Mouse (Mus musculus): ENCODE results near the gene Nek2. TPM values are rescaled to one million over a fixed set of nuclear protein-coding genes. Genes with fewer than 3 reads are reported as not detected.

Nek2 gene
- polyA plus RNA-seq, 1 experiment from 2014 or later = 16.5 TPM

DNA sequence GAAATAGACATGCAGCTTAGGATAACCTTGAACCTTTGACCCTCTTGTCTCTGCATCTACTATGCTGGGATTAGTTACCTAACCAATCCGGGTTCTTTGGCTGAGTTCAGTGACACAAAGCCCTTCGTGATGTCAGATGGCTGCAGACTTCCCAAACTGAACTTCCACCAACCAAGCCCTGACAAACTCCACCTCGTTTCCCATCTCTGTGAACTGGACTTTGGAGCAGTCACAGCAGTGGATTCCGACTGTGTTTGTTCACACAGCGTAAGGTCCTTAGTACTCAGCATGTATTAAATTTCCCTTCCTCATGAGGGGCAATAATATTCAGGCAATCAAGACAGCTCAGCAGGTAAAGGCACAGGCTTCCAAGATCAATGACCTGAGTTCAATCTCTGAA lies 25.4 kb downstream of the Nek2 start:
- no peak for ATAC-seq
- H3K4me1 ChIP-seq (replicated peaks; ENCODE audit: control insufficient read depth, insufficient read depth, low read length) = no peaks in the 10 kb centered on the region
- H3K36me3 ChIP-seq (ENCODE audit: control insufficient read depth, insufficient read depth) = no peaks in the 10 kb centered on the region
- no peak overlapping the region for H3K4me2 ChIP-seq (ENCODE audit: low read length)
- no peaks in the 10 kb centered on the region for H3K9me3 ChIP-seq (ENCODE audit: control insufficient read depth, low read length)
- no peak overlapping the region for H3K27ac ChIP-seq (ENCODE audit: low read length)
- no peaks in the 10 kb centered on the region for H3K27me3 ChIP-seq (replicated peaks; ENCODE audit: control insufficient read depth, insufficient read depth, low read length)
- 81% methylated on average over 5 of the region's 5 CpGs for WGBS
- H3K4me3 ChIP-seq (replicated peaks; ENCODE audit: low read length) = no peak overlapping the region
- H3K9ac ChIP-seq (replicated peaks; ENCODE audit: low read depth, low read length) = no peak overlapping the region

DNA sequence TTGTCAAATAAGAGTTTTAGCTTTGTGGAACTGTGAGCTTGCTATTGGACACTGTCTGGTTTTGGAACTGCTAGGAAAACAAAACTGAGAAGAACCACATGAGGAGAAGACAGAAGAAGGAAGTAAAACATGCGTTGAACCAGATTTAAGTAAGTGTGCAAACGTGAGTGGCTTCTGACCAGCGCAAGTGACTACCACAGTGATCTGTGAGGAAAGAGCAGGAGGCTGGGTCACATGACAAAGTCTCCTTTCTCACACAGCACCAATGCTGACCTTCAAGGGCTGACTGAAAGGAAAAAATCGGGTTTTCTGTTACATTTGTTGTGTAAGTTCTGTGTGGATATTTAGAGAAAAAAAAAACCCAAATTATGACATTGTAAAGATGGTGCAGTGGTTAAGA lies 28.3 kb downstream of the Nek2 start:
- Histone ChIP-seq H3K4me3 (replicated peaks; ENCODE audit: low read length) (no peak overlapping the region), H3K9me3 (ENCODE audit: control insufficient read depth, low read length) (no peaks in the 10 kb centered on the region), H3K27me3 (replicated peaks; ENCODE audit: control insufficient read depth, insufficient read depth, low read length) (no peaks in the 10 kb centered on the region), H3K4me2 (ENCODE audit: low read length) (no peak overlapping the region), H3K27ac (ENCODE audit: low read length) (no peak overlapping the region), H3K36me3 (ENCODE audit: control insufficient read depth, insufficient read depth) (no peaks in the 10 kb centered on the region), H3K9ac (replicated peaks; ENCODE audit: low read depth, low read length) (no peak overlapping the region), H3K4me1 (replicated peaks; ENCODE audit: control insufficient read depth, insufficient read depth, low read length) (no peaks in the 10 kb centered on the region)
- ATAC-seq = no peak
- WGBS = 69% methylated on average over 4 of the region's 4 CpGs

GRCm38 (mm10) chr1:191853442-191853841 lies 32.2 kb downstream of the Nek2 start:
- no peaks in the 10 kb centered on the region for H3K36me3 ChIP-seq (ENCODE audit: control insufficient read depth, insufficient read depth)
- 81% methylated on average over 9 of the region's 9 CpGs for WGBS
- H3K4me2 ChIP-seq (ENCODE audit: low read length) = no peak overlapping the region
- no peaks in the 10 kb centered on the region for H3K4me1 ChIP-seq (replicated peaks; ENCODE audit: control insufficient read depth, insufficient read depth, low read length)
- no peak overlapping the region for H3K9ac ChIP-seq (replicated peaks; ENCODE audit: low read depth, low read length)
- no peaks in the 10 kb centered on the region for H3K9me3 ChIP-seq (ENCODE audit: control insufficient read depth, low read length)
- no peak overlapping the region for H3K27ac ChIP-seq (ENCODE audit: low read length)
- no peaks in the 10 kb centered on the region for H3K27me3 ChIP-seq (replicated peaks; ENCODE audit: control insufficient read depth, insufficient read depth, low read length)
- no peak for ATAC-seq
- no peak overlapping the region for H3K4me3 ChIP-seq (replicated peaks; ENCODE audit: low read length)

GRCm38 (mm10) chr1:191854716-191855115 lies 33.5 kb downstream of the Nek2 start:
- Histone ChIP-seq H3K36me3 (ENCODE audit: control insufficient read depth, insufficient read depth) (no peaks in the 10 kb centered on the region), H3K27ac (ENCODE audit: low read length) (no peak overlapping the region), H3K9me3 (ENCODE audit: control insufficient read depth, low read length) (no peaks in the 10 kb centered on the region), H3K4me3 (replicated peaks; ENCODE audit: low read length) (no peak overlapping the region), H3K9ac (replicated peaks; ENCODE audit: low read depth, low read length) (no peak overlapping the region), H3K27me3 (replicated peaks; ENCODE audit: control insufficient read depth, insufficient read depth, low read length) (no peaks in the 10 kb centered on the region), H3K4me1 (replicated peaks; ENCODE audit: control insufficient read depth, insufficient read depth, low read length) (no peaks in the 10 kb centered on the region), H3K4me2 (ENCODE audit: low read length) (no peak overlapping the region)
- no peak for ATAC-seq
- 66% methylated on average over 5 of the region's 5 CpGs for WGBS

DNA sequence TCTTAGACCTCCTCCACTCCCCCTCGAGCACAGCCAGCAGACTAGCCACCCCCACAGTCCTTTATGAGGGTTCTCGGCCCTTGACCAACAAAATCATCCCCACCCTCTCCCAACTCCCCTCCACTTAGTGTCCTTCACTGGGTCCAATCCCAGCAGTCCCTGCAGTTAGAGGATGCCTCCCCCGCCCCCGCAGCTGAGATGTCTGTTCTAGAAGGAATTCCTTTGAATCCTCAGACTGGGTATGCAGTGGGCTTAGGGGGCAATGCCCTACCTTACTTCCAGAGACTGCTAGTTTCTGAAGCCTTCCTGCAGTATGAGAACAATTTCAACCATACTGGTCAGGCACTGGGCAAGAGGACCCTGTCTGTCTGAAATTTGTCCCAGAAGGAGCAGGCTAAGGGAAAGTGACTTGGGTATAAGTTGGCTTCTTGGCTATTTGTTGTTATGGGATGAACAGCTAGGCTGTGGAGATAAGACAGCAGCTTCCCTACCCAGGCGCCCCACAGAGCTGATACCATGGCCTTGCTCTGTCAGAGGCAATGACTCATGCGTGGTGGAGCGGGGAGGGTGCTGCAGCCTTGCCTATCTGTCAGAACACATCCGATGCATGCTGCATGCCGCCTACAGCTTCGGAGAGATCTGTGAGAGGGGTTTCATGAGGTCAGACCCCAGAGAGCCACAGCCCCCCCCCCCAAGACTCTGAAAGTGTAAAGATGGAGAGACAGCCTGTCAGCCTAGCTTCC lies 34.1 kb downstream of the Nek2 start:
- H3K27ac ChIP-seq (ENCODE audit: low read length) = no peak overlapping the region
- WGBS = 78% methylated on average over 10 of the region's 10 CpGs
- H3K4me2 ChIP-seq (ENCODE audit: low read length) = no peak overlapping the region
- no peaks in the 10 kb centered on the region for H3K4me1 ChIP-seq (replicated peaks; ENCODE audit: control insufficient read depth, insufficient read depth, low read length)
- H3K9me3 ChIP-seq (ENCODE audit: control insufficient read depth, low read length) = no peaks in the 10 kb centered on the region
- no peaks in the 10 kb centered on the region for H3K36me3 ChIP-seq (ENCODE audit: control insufficient read depth, insufficient read depth)
- ATAC-seq = no peak
- no peaks in the 10 kb centered on the region for H3K27me3 ChIP-seq (replicated peaks; ENCODE audit: control insufficient read depth, insufficient read depth, low read length)
- no peak overlapping the region for H3K4me3 ChIP-seq (replicated peaks; ENCODE audit: low read length)
- no peak overlapping the region for H3K9ac ChIP-seq (replicated peaks; ENCODE audit: low read depth, low read length)

GRCm38 (mm10) chr1:191856886-191857651 lies 35.8 kb downstream of the Nek2 start:
- ATAC-seq = no peak
- no peaks in the 10 kb centered on the region for H3K4me1 ChIP-seq (replicated peaks; ENCODE audit: control insufficient read depth, insufficient read depth, low read length)
- WGBS = 87% methylated on average over 5 of the region's 5 CpGs
- no peak overlapping the region for H3K27ac ChIP-seq (ENCODE audit: low read length)
- H3K9ac ChIP-seq (replicated peaks; ENCODE audit: low read depth, low read length) = no peak overlapping the region
- H3K9me3 ChIP-seq (ENCODE audit: control insufficient read depth, low read length) = no peaks in the 10 kb centered on the region
- no peak overlapping the region for H3K4me2 ChIP-seq (ENCODE audit: low read length)
- H3K27me3 ChIP-seq (replicated peaks; ENCODE audit: control insufficient read depth, insufficient read depth, low read length) = no peaks in the 10 kb centered on the region
- H3K36me3 ChIP-seq (ENCODE audit: control insufficient read depth, insufficient read depth) = no peaks in the 10 kb centered on the region
- H3K4me3 ChIP-seq (replicated peaks; ENCODE audit: low read length) = no peak overlapping the region

GRCm38 (mm10) chr1:191858136-191858535 lies 36.9 kb downstream of the Nek2 start:
- Histone ChIP-seq H3K9ac (replicated peaks; ENCODE audit: low read depth, low read length) (no peak overlapping the region), H3K4me1 (replicated peaks; ENCODE audit: control insufficient read depth, insufficient read depth, low read length) (no peaks in the 10 kb centered on the region), H3K36me3 (ENCODE audit: control insufficient read depth, insufficient read depth) (no peaks in the 10 kb centered on the region), H3K27ac (ENCODE audit: low read length) (no peak overlapping the region), H3K9me3 (ENCODE audit: control insufficient read depth, low read length) (no peaks in the 10 kb centered on the region), H3K27me3 (replicated peaks; ENCODE audit: control insufficient read depth, insufficient read depth, low read length) (no peaks in the 10 kb centered on the region), H3K4me3 (replicated peaks; ENCODE audit: low read length) (no peak overlapping the region), H3K4me2 (ENCODE audit: low read length) (no peak overlapping the region)
- no peak for ATAC-seq

GRCm38 (mm10) chr1:191859847-191860246 lies 38.6 kb downstream of the Nek2 start:
- Histone ChIP-seq H3K4me1 (replicated peaks; ENCODE audit: control insufficient read depth, insufficient read depth, low read length) (no peaks in the 10 kb centered on the region), H3K27ac (ENCODE audit: low read length) (no peak overlapping the region), H3K27me3 (replicated peaks; ENCODE audit: control insufficient read depth, insufficient read depth, low read length) (no peaks in the 10 kb centered on the region), H3K36me3 (ENCODE audit: control insufficient read depth, insufficient read depth) (no peaks in the 10 kb centered on the region), H3K4me3 (replicated peaks; ENCODE audit: low read length) (no peak overlapping the region), H3K4me2 (ENCODE audit: low read length) (no peak overlapping the region), H3K9ac (replicated peaks; ENCODE audit: low read depth, low read length) (no peak overlapping the region), H3K9me3 (ENCODE audit: control insufficient read depth, low read length) (no peaks in the 10 kb centered on the region)
- ATAC-seq = no peak
- 88% methylated on average over 3 of the region's 3 CpGs for WGBS

GRCm38 (mm10) chr1:191861247-191861646 lies 40.0 kb downstream of the Nek2 start:
- no peak overlapping the region for H3K9ac ChIP-seq (replicated peaks; ENCODE audit: low read depth, low read length)
- no peak for ATAC-seq
- WGBS = 81% methylated on average over 5 of the region's 5 CpGs

More at GRCm38 (mm10) chr1:191861247-191861646, 40.0 kb downstream of the Nek2 start:
- H3K27me3 ChIP-seq (replicated peaks; ENCODE audit: control insufficient read depth, insufficient read depth, low read length) = no peaks in the 10 kb centered on the region
- H3K9me3 ChIP-seq (ENCODE audit: control insufficient read depth, low read length) = no peaks in the 10 kb centered on the region
- no peak overlapping the region for H3K27ac ChIP-seq (ENCODE audit: low read length)
- H3K4me3 ChIP-seq (replicated peaks; ENCODE audit: low read length) = no peak overlapping the region
- no peaks in the 10 kb centered on the region for H3K36me3 ChIP-seq (ENCODE audit: control insufficient read depth, insufficient read depth)
- no peak overlapping the region for H3K4me2 ChIP-seq (ENCODE audit: low read length)
- H3K4me1 ChIP-seq (replicated peaks; ENCODE audit: control insufficient read depth, insufficient read depth, low read length) = no peaks in the 10 kb centered on the region

Data from forebrain, embryonic 16.5 days (tissue).